8 mouse cellular contexts compared by ENCODE assay signal in genomic region chr11:77519043-77519442, GRCm38 (mm10). TPM values are rescaled to one million over a fixed set of nuclear protein-coding genes. Genes with fewer than 3 reads are reported as not detected.
DNase-seq lines count a peak whose midpoint lies in the region; ATAC-seq and TF ChIP-seq lines count a peak whose summit lies in the region.

TSS of gene Gm10392 (minus strand) at chr11:77519198.

- no peak within 1 kb of the TSS; the same call in 1 of the 2 replicates for H3K4me2 ChIP-seq in CH12.LX (ENCODE audit: insufficient read depth, low read depth, poor library complexity, severe bottlenecking)

- H3K79me2 ChIP-seq in CH12.LX (replicated peaks; ENCODE audit: control insufficient read depth, extremely low read depth, insufficient read depth, poor library complexity, severe bottlenecking), result no peaks in the 10 kb centered on the region
- H3K79me2 ChIP-seq in liver, adult 2 months (ENCODE audit: control insufficient read depth, insufficient read depth, low read length), result peaks cover 13% of the 10 kb centered on the region; the same call in 1 of the 2 replicates

- no peaks in the 10 kb centered on the region for H3K27me3 ChIP-seq in CH12.LX (replicated peaks)
- H3K27me3 ChIP-seq in liver, adult 2 months (ENCODE audit: control insufficient read depth, insufficient read depth, low read length), result no peaks in the 10 kb centered on the region

- intact Hi-C loops in gastrocnemius, adult 2 months (cut with DNase I), result loop anchor here (10.0 kb wide), 1 partner anchor 276 kb away; no protein-coding TSS in a partner anchor

- H3K9ac ChIP-seq in CH12.LX (ENCODE audit: insufficient read depth, low read depth), result no peak within 1 kb of the TSS
- no peak within 1 kb of the TSS for H3K9ac ChIP-seq in liver, adult 2 months (ENCODE audit: low read depth, low read length)

- TF ChIP-seq POLR2A in CH12.LX (IDR thresholded peaks at IDR 0.05; ENCODE audit: low read depth, low read length), result no peak
- no peak for TF ChIP-seq POLR2A in liver, adult 2 months (IDR thresholded peaks at IDR 0.05; ENCODE audit: extremely low read depth, insufficient read depth, low read length)

- peaks cover 12% of the 10 kb centered on the region for H3K9me3 ChIP-seq in CH12.LX (replicated peaks; ENCODE audit: low read length)

- no peak for DNase-seq in gastrocnemius, adult 2 months
- DNase-seq in gastrocnemius, adult 18-20 months (ENCODE audit: low spot score), result no peak
- DNase-seq in CH12.LX (ENCODE audit: extremely low read depth), result peak; percentile 88
- no peak for DNase-seq in liver, adult 2 months (ENCODE audit: extremely low read depth, low read depth, low spot score)
- no peak for DNase-seq in right cerebral cortex, adult 2 months (ENCODE audit: low spot score in 2 of 2)
- DNase-seq in left cerebral cortex, adult 11 months (ENCODE audit: low spot score), result no peak
- DNase-seq in cerebellum, adult 18-20 months, result no peak

- TF ChIP-seq CTCF in gastrocnemius, adult 2 months (IDR thresholded peaks at IDR 0.05), result no peak
- TF ChIP-seq CTCF in CH12.LX (conservative IDR thresholded peaks at IDR 0.05 in 1 of 2, IDR thresholded peaks at IDR 0.05 in 1 of 2; ENCODE audit: low read depth in 2 of 2, low read length in 2 of 2), result no peak
- TF ChIP-seq CTCF in liver, adult 2 months (IDR thresholded peaks at IDR 0.05; ENCODE audit: low read depth, low read length), result no peak

- H3K4me3 ChIP-seq in gastrocnemius, adult 2 months, result no peak within 1 kb of the TSS
- H3K4me3 ChIP-seq in CH12.LX (replicated peaks in 1 of 3; ENCODE audit: low read depth in 2 of 3, low read length in 2 of 3, poor library complexity in 1 of 3), result no peak within 1 kb of the TSS
- no peak within 1 kb of the TSS for H3K4me3 ChIP-seq in liver, adult 2 months (ENCODE audit: insufficient read depth, low read depth, low read length)

- 0 out of 2 replicates have a peak within 1 kb of the TSS, but pooled peaks have one; percentile 5 for H3K27ac ChIP-seq in gastrocnemius, adult 2 months
- H3K27ac ChIP-seq in CH12.LX (ENCODE audit: insufficient read depth, low read depth), result no peak within 1 kb of the TSS
- H3K27ac ChIP-seq in liver, adult 2 months (replicated peaks; ENCODE audit: insufficient read depth, low read depth, low read length), result peak within 1 kb of the TSS; percentile 4; the same call in 1 of the 2 replicates

- ATAC-seq in neutrophil, adult 5-6 weeks (ENCODE audit: extremely low read depth, insufficient number of reproducible peaks, low FRiP score, poor library complexity, severe bottlenecking), result peak; percentile 51

- peaks cover 23 to 55% of the 10 kb centered on the region in 2 experiments for H3K4me1 ChIP-seq in CH12.LX (ENCODE audit: control insufficient read depth in 1 of 2, insufficient read depth in 2 of 2)
- H3K4me1 ChIP-seq in liver, adult 2 months (ENCODE audit: control insufficient read depth, insufficient read depth, low read length), result peaks cover 18% of the 10 kb centered on the region

- dilution Hi-C loops in CH12.LX (cut with MboI; ENCODE audit: extremely low pct_ligation_motif_present, extremely low pct_unique_long_range_greater_than_20kb, low sequenced_read_pairs), result no loop called here

- 69% methylated on average over 5 of the region's 5 CpGs for WGBS in liver, adult 2 months

- peak; percentile 70 for TF ChIP-seq EP300 in CH12.LX (IDR thresholded peaks at IDR 0.05; ENCODE audit: low read length)

- H3K36me3 ChIP-seq in CH12.LX (replicated peaks in 1 of 2; ENCODE audit: control insufficient read depth in 1 of 2, insufficient read depth in 1 of 2, low read length in 1 of 2), result peaks cover 0 to 10% of the 10 kb centered on the region in 2 experiments
- H3K36me3 ChIP-seq in liver, adult 2 months (ENCODE audit: control insufficient read depth, insufficient read depth, low read length), result peaks cover 14% of the 10 kb centered on the region

- TF ChIP-seq RAD21 in CH12.LX (IDR thresholded peaks at IDR 0.05; ENCODE audit: low read depth, low read length), result no peak

- in situ Hi-C loops in CH12.LX (cut with MboI; ENCODE audit: low pct_ligation_motif_present, low pct_unique_long_range_greater_than_20kb, low sequenced_read_pairs), result loop anchor here (10.0 kb wide), 1 partner anchor 276 kb away; no protein-coding TSS in a partner anchor

TF ChIP-seq in CH12.LX, 34 proteins besides CTCF, POLR2A, EP300 and RAD21:
- no peak for TF ChIP-seq USF2 (conservative IDR thresholded peaks at IDR 0.05; ENCODE audit: low read depth, low read length)
- TF ChIP-seq MXI1 (IDR thresholded peaks at IDR 0.05; ENCODE audit: low read depth, low read length), result no peak
- TF ChIP-seq POLR2AphosphoS2 (IDR thresholded peaks at IDR 0.05; ENCODE audit: low read depth, low read length), result no peak
- TF ChIP-seq HCFC1 (IDR thresholded peaks at IDR 0.05; ENCODE audit: low read depth, low read length), result no peak
- no peak for TF ChIP-seq USF1 (IDR thresholded peaks at IDR 0.05; ENCODE audit: low read depth, low read length)
- TF ChIP-seq IRF4 (IDR thresholded peaks at IDR 0.05; ENCODE audit: low read depth, low read length), result peak; percentile 53; the same call in 1 of the 2 replicates
- TF ChIP-seq SIN3A (IDR thresholded peaks at IDR 0.05; ENCODE audit: low read length), result peak; percentile 29; the same call in 1 of the 2 replicates
- TF ChIP-seq KAT2A (IDR thresholded peaks at IDR 0.05; ENCODE audit: insufficient replicate concordance, low read length), result no peak
- TF ChIP-seq GABPA (IDR thresholded peaks at IDR 0.05; ENCODE audit: insufficient replicate concordance, low read depth, low read length), result no peak
- no peak for TF ChIP-seq NRF1 (IDR thresholded peaks at IDR 0.05; ENCODE audit: low read depth, low read length)
- no peak for TF ChIP-seq ZKSCAN1 (IDR thresholded peaks at IDR 0.05; ENCODE audit: borderline replicate concordance, low read depth, low read length)
- peak; percentile 63; the same call in 1 of the 2 replicates for TF ChIP-seq TCF12 (IDR thresholded peaks at IDR 0.05; ENCODE audit: low read depth, low read length)
- TF ChIP-seq ELF1 (IDR thresholded peaks at IDR 0.05; ENCODE audit: low read depth, low read length), result 0 out of 2 replicates have a peak, but pooled peaks have one; percentile 9
- TF ChIP-seq ZMIZ1 (IDR thresholded peaks at IDR 0.05; ENCODE audit: low read depth, low read length), result no peak
- peak; percentile 66; the same call in 1 of the 2 replicates for TF ChIP-seq MAX (IDR thresholded peaks at IDR 0.05; ENCODE audit: low read length)
- no peak for TF ChIP-seq PAX5 (IDR thresholded peaks at IDR 0.05; ENCODE audit: low read length)
- TF ChIP-seq MAZ (IDR thresholded peaks at IDR 0.05; ENCODE audit: low read depth, low read length), result no peak
- TF ChIP-seq MYC (IDR thresholded peaks at IDR 0.05; ENCODE audit: low read depth, low read length), result no peak
- 0 out of 2 replicates have a peak, but pooled peaks have one; percentile 17 for TF ChIP-seq RCOR1 (conservative IDR thresholded peaks at IDR 0.05; ENCODE audit: low read depth, low read length)
- TF ChIP-seq ZC3H11A (IDR thresholded peaks at IDR 0.05; ENCODE audit: low read depth, low read length), result no peak
- TF ChIP-seq MEF2A (IDR thresholded peaks at IDR 0.05; ENCODE audit: borderline replicate concordance, low read depth, low read length), result 0 out of 2 replicates have a peak, but pooled peaks have one; percentile 12
- TF ChIP-seq CHD1 (IDR thresholded peaks at IDR 0.05; ENCODE audit: low read depth, low read length), result no peak
- 0 out of 2 replicates have a peak, but pooled peaks have one; percentile 54 for TF ChIP-seq ETS1 (conservative IDR thresholded peaks at IDR 0.05; ENCODE audit: low read depth, low read length)
- no peak for TF ChIP-seq CHD2 (IDR thresholded peaks at IDR 0.05; ENCODE audit: low read length)
- peak; percentile 89 for TF ChIP-seq BHLHE40 (IDR thresholded peaks at IDR 0.05; ENCODE audit: low read depth, low read length)
- TF ChIP-seq SMC3 (IDR thresholded peaks at IDR 0.05; ENCODE audit: low read depth, low read length), result 0 out of 2 replicates have a peak, but pooled peaks have one; percentile 10
- TF ChIP-seq JUN (IDR thresholded peaks at IDR 0.05; ENCODE audit: insufficient read depth, low read depth, low read length), result no peak
- no peak for TF ChIP-seq E2F4 (IDR thresholded peaks at IDR 0.05; ENCODE audit: insufficient replicate concordance, low read depth, low read length)
- 0 out of 2 replicates have a peak, but pooled peaks have one; percentile 38 for TF ChIP-seq TBP (conservative IDR thresholded peaks at IDR 0.05; ENCODE audit: low read depth, low read length)
- TF ChIP-seq NELFE (IDR thresholded peaks at IDR 0.05; ENCODE audit: low read depth, low read length), result no peak
- peak; percentile 44 for TF ChIP-seq UBTF (IDR thresholded peaks at IDR 0.05; ENCODE audit: low read depth, low read length)
- TF ChIP-seq ZNF384 (IDR thresholded peaks at IDR 0.05; ENCODE audit: low read depth, low read length), result no peak
- no peak for TF ChIP-seq JUND (conservative IDR thresholded peaks at IDR 0.05; ENCODE audit: low read depth, low read length)
- 0 out of 2 replicates have a peak, but pooled peaks have one; percentile 11 for TF ChIP-seq MAFK (IDR thresholded peaks at IDR 0.05; ENCODE audit: insufficient replicate concordance, low read length)

RNA-seq across cellular contexts. Expression of gene Gm10392, which starts in this region (rescaled TPM):
- total RNA-seq in gastrocnemius, adult 2 months (2021), result not detected
- total RNA-seq in gastrocnemius, adult 18-20 months (2021), result not detected
- total RNA-seq in CH12.LX (2012; rRNA removed), result 0.13 TPM in 1 of 2 replicates, not detected in the other
- 0.30 TPM in 1 of 2 replicates, not detected in the other for total RNA-seq in CH12.LX (2014; rRNA removed)
- 0.17 and 0.53 TPM in 2 replicates for polyA plus RNA-seq in CH12.LX (2012; ENCODE audit: insufficient read length, low read depth)
- not detected in 2 replicates for total RNA-seq in liver, adult 2 months (2014; rRNA removed)
- not detected in 2 replicates for polyA plus RNA-seq in liver, adult 2 months (2012; rRNA removed)
- 0.81 and 1.8 TPM in 2 replicates for total RNA-seq in neutrophil, adult 5-6 weeks (2017)

Comparison
In these comparisons a context has a peak if more than half of its experiments do, and no peak if none do; other contexts are left out.
1. Peak in DNase-seq in CH12.LX; RNA of the gene not detected or under 1 TPM.